Mouse (Mus musculus): ENCODE results near the gene Rtca. TPM values are rescaled to one million over a fixed set of nuclear protein-coding genes. Genes with fewer than 3 reads are reported as not detected.

Gene Rtca
- total RNA-seq, 1 experiment from 2014 or later, result 35.1 TPM

GRCm38 (mm10) chr3:116476686-116477298, 31.2 kb downstream of the Rtca start:
- DNase-seq, result no peak

GRCm38 (mm10) chr3:116474602-116475001, 33.4 kb downstream of the Rtca start:
- peak; percentile 54 for DNase-seq

GRCm38 (mm10) chr3:116465709-116466108, 42.3 kb downstream of the Rtca start:
- no peak for DNase-seq

- no peak for DNase-seq
Observed at GRCm38 (mm10) chr3:116464318-116464717, 43.7 kb downstream of the Rtca start.

- DNase-seq, result no peak
Observed at GRCm38 (mm10) chr3:116461053-116461452, 47.0 kb downstream of the Rtca start.

GRCm38 (mm10) chr3:116454529-116454928, 53.5 kb downstream of the Rtca start:
- DNase-seq, result no peak

- no peak for DNase-seq
Observed at GRCm38 (mm10) chr3:116450741-116451140, 57.3 kb downstream of the Rtca start.

DNA sequence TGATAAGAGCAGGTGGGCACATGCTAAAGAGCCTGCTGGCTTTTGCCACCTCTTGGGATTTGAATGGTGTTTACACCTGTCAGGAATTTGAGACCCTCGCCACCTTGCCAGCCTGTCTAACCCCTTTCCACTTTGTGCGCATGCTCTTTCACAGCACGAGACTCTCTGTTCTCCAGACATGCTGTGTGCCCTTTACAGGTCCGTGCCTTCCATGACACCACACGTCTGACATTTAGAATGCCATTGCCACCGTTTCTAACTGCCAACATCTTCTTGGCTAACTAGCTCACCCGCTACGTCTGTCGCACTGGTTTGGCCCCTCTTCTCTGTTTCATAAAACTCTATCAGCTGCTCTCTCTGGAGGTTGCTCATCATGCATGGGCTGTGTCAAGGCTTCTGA, 63.7 kb downstream of the Rtca start:
- no peak for DNase-seq

DNA sequence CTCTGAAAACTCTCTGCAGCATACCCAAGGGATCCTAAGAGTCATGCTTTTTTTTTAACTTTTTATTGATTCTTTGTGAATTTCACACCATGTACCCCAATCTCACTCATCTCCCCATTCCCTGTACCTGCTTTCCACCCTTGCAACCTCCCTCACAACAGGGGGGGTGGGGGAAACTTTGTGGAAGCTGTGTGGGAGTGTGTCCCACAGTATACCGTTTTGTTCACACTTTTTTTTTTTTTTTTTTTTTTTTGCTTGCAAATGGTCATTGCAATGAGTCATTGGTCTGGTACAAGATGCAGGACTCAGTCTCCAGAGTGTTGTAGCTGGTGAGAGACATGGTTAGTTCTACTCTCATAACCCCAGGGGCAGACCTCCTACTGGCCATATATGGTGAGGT, 65.2 kb downstream of the Rtca start:
- no peak for DNase-seq

DNA sequence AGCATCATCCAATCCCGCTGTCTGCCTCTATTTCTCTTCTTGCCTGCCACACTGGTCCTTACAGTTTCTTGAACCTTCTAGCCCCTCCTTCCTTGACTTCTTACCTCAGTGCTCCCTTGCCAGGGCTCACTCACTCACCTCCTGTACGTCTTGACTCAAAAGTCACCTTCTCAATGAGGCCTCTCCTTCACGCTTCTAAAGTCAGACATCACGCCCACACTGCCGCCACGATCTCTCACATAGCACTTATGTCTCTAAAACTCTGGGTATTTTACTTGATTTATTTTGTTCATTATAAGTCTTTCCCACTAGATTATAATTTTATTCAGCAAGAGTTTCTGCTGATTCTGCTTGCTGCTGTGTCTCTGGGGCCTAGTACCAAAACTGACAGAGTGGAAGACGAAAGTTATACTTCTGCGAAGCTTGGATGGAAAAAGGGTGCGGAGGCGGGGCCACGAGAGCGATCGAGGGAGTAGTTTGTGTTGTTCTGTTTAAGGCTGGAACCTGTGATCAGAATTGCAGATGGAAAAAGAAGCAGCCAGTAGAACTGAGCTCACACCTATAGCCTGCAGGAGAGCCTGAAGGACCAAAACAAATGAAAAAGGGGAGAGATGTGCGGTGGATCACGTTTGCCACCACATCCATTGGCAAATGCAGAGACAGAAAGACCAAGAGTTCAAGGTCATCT, 66.3 kb downstream of the Rtca start:
- no peak for DNase-seq

DNA sequence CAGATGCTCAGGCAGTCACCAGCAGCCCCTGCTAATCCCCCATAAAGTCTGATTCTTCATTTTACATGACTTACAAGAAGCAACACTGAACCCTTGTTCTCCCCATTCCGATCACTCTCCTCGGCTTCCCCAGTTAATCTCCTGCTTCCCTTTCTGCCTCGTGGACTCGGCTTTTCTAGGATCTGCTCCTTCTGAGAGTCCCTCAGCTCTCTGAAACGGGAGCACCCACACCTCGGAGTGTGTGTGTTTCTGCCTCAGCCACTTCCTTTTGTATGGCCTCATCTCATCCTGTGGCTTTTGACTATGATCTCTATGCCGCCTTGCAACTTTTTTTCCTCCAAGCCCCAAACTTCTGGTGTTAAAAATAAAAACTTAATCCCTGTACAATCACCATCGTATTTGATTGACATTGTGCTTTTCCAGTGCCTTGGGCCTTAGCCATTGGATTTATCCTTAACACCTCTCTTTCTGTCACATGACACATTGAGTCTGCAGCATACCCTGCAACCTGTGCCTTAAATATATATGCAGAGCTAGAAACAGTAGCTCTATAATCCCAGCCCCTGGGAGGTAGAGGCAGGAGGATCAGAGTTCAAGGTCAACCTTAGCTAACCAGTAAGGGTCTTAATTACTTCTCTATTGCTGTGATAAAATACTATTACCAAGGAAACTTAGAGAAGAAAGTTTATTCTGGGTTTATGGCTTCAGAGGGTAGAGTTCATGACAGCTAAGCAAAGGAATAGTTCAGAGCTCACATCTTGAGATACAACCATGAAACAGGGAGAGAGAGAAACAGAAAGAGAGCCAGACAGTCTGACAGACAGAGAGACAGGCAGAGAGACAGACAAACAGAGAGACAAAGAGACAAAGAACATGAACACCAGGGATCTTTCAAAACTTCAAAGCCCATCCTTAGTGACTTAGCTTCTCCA, 67.7 kb downstream of the Rtca start:
- DNase-seq, result no peak

Other genes with a start within 250 kb of the Rtca start
- 8.8 and 16.4 TPM in 2 replicates for gene Cdc14a, start 84.2 kb downstream of the Rtca start, total RNA-seq (2021)
- 98.2 and 106 TPM in 2 replicates for gene Dbt, start 4.9 kb upstream of the Rtca start, total RNA-seq (2021)
- 4.9 and 6.8 TPM in 2 replicates for gene Lrrc39, start 54.8 kb upstream of the Rtca start, total RNA-seq (2021)
- 5.6 and 6.5 TPM in 2 replicates for gene Sass6, start 86.8 kb upstream of the Rtca start, total RNA-seq (2021)
- gene Trmt13, start 106.4 kb upstream of the Rtca start, total RNA-seq (2021), result 13.2 and 16.6 TPM in 2 replicates
- gene Mfsd14a, start 154.5 kb upstream of the Rtca start, total RNA-seq (2021), result 46.8 and 53.1 TPM in 2 replicates
- not detected in 2 replicates for gene Gm43191, start 173.1 kb upstream of the Rtca start, total RNA-seq (2021)
- 24.7 and 30.0 TPM in 2 replicates for gene Slc35a3, start 204.6 kb upstream of the Rtca start, total RNA-seq (2021)

Data from adrenal gland, postnatal 14 days (tissue).